Mouse (Mus musculus) adrenal gland, postnatal 14 days (tissue): ENCODE measurements around the gene Tmem131l. TPM values are rescaled to one million over a fixed set of nuclear protein-coding genes. Genes with fewer than 3 reads are reported as not detected.
A peak's percentile ranks its signal among the peaks of the same experiment; 100 is the strongest.

Experiments
- DNase-seq: peaks from one replicate; pipeline ENCODE4 v3.0.0; 2021; ENCODE audit warnings: mixed read lengths
- total RNA-seq: library from RNA; stranded (reverse); gene quantifications from 2 replicates; pipeline ENCODE4 v1.2.3, GENCODE M21; 2021

Gene Tmem131l
- total RNA-seq, 1 experiment from 2014 or later, result 45.7 TPM

DNA sequence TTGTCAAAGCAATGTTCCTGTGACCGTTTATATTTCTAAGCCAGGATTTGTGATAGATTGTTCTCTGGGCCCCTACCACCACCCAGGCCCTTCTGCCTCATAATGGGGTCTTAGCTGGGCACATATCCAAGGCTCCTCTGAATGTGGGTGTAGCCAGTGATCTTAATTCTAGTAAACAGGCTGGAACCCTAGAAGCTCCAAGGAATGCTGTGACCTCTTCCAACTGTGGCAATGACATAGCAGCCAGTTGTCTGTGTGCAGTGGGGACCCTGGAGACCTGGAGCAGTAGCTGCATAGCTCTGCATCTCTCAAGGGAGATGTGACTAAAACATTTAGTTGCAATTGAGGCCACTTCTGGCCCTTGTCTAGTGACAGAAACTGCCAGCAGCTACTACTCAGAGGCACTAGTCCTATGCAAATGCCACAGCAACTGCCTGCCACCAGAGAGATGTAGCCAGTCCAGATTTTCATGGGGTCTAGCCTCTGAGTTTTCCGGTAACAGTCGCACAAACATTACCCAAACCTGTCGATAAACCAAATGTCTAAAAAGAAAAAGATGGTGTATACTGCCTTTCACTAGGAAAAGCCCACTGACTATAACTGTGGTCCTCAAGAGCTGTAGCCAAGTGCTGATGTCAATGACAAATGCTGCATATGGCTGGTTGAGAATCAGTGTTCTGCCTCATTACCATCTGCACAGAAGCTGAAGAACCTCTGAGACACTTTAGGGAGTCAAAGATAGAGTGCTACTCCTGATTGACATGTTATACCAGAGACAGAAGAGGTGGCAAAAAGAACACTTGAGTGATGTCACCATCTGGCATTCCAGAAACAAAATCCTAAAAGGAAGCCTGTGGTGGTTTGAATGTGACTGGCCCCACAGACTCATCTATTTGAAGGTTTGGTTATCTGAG lies 61.2 kb downstream of the Tmem131l start:
- peak; percentile 45 for DNase-seq

DNA sequence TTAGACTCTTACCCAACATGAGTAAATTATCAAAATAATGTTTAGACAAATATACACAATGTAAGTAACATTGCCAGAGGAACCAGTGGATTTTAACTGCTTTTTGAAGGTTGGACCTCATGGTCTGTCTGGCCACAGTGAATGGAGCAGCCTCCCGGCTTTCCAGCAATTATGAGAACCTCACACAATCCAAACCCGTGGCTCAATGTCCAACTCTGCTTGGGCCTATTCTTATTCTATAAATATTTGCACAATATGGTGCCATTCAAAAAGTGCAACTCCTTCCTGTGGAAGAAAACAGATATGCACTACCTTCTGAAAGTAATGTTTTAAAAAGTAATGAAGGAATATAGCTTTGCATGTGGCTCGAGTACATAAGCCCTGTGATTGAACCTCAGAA lies 62.2 kb downstream of the Tmem131l start:
- DNase-seq, result no peak

DNA sequence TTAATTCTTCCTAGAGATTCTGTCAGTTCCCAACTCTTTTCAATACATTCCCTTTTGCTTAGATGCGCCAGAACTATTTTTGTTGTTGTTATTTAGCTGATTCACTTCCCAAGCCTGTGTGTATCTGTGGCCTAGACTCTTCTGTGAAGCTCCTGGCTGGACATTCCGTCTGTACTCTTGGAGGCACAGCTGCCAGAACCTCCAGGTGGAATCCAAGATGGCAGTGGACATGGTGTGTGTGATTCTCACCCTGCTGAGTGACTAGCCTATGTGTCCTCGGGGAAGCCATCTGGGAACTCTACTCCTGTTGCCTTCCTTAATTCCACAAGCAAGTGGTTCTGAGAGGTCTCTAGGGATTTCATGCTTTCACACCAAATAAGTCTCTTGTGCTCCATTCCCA lies 63.8 kb downstream of the Tmem131l start:
- no peak for DNase-seq

DNA sequence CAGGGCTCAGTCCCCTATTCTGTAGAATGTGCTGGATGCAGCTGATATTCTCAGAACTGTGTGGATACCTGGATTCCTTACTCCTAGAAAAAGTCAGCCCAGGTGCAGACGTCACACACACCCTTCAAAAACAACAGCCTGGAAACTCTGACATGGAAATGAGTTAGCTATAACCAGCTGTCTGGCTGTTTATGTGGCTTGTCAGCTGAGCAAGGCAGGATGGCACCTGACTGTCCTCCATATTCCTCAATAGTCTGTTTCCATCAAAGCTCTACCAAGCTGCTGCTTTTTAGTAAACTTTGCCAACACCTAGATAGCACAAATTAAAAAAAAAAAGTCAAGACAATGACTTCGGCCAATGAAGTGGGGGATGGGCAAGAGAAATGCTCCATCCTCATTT lies 66.6 kb downstream of the Tmem131l start:
- DNase-seq, result no peak

DNA sequence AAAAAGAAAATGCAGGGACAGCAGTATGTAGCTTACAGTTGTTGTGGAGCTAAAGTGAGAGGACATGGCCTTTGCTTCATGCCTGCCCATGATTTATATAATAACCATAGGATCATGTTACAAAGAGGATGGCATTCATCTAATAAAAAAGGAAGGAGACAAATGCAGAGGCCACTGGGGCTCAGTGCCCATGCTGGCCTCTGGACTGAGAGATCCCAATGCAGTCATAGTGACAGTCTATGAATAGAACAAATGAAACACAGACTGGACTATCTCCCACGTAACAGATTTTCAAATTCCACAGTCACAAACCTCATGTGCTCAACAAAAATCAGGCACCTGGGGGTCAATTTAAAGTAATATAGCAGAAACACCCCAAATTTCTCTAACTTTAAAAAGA lies 69.3 kb downstream of the Tmem131l start:
- DNase-seq, result no peak

DNA sequence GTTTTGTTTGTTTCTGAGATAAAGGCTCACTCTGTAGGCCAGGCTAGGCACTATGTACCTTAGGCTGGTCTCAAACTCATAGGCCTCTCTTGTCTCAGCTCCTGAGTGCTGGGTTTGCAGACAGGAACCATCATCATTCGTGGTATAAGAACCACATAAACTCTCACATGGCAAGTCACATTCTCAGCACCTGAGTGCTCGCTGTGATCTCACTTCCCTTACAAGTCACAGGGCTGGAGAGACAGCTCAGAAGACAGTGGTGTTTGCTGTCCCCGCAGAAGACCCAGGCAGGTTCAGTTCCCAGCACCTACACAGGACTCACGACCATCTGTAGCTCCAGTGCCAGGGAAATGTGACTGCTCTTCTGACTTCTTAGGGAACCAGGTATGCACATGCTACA lies 70.9 kb downstream of the Tmem131l start:
- no peak for DNase-seq

DNA sequence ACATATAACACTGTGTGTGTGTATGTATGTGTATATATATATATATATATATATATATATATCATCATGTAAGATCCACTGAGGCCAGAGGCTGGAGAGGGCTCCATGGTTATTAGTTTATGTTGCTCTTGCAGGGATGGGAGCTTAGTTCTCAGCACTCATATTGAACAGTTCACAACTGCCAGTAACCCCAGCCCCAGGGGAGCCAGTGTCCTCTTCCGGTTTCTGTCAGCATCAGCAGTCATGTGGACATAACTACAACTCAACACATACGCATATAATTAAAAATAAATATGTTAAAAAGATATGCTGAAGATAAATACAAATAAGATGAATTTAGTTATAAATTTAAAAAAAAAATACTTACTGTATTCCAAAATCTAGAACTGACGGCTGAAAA lies 72.2 kb downstream of the Tmem131l start:
- DNase-seq, result no peak

DNA sequence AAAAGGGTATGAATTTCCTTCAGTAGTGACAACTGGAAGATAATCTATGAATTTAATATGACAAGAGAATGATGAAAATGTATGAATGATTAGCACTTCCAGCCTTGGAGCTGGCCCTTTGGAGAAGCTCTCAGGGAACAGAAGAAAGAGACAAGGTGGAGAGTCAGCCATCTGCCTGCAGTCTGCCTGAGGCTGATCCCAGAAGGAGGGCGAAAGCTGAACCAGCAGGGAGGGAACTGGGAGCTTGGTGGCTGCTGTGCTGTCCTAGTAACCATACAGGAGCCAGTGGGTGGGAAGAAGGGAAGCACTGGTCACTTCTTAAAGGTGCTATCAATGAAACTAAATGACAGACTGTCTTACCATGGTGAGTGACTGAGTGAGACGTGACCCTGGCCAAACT lies 74.6 kb downstream of the Tmem131l start:
- DNase-seq, result no peak

DNA sequence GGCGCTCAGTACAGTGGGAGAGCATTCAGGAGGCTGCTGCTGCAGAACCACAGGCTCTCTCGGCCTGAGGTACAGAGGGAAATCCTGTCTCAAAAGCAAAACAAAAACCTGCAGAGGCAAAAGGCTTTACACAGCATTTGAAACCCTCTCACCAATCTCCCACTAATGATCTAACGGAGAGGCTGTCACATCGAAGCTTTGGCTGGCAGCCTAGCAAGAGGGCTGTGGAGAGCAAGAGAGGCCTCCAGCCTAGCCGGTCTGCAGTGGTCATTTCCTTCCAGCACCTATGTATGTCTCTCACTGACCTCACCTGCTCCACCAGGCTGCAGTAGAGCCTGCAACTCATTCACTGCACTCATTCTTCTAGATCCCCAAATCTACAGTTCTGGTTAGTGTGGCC lies 76.3 kb downstream of the Tmem131l start:
- DNase-seq, result no peak

DNA sequence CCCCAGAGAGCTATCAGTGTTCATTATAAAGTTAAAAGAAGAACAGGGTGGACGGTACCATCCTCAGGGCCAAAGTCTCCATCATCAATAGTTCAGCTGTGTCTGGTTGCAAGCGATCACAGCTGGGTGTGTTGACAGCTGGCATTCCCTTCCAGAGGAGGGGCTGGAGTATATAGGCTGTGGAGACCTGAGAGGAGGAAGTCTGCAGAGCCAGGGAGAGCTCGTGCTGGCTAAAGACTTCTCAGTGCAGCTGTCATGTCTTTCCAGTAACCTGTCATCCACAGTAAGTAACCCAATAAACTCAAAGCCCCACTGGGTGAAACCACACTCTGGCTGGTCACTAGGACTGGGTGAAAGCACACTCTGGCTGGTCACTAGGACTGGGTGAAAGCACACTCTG lies 77.4 kb downstream of the Tmem131l start:
- no peak for DNase-seq

DNA sequence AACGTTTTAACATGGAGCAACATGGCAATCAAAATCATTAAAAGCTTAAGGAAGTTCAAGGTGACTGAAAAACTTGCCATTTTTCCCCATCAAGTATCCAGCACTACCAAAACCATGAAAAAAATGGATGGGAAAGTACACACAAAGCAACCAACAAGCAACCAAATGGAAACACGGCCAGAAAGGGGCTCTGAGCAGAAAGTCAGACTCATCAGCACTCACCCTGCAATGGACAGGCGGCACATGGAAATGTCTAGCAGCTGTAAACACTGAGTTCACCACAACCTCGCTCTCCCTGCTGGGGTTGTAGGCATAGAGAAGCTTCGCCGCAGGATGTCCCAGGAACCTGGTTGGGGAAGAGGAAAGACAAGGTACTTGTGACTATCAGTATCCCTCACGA lies 77.9 kb downstream of the Tmem131l start:
- DNase-seq, result no peak

DNA sequence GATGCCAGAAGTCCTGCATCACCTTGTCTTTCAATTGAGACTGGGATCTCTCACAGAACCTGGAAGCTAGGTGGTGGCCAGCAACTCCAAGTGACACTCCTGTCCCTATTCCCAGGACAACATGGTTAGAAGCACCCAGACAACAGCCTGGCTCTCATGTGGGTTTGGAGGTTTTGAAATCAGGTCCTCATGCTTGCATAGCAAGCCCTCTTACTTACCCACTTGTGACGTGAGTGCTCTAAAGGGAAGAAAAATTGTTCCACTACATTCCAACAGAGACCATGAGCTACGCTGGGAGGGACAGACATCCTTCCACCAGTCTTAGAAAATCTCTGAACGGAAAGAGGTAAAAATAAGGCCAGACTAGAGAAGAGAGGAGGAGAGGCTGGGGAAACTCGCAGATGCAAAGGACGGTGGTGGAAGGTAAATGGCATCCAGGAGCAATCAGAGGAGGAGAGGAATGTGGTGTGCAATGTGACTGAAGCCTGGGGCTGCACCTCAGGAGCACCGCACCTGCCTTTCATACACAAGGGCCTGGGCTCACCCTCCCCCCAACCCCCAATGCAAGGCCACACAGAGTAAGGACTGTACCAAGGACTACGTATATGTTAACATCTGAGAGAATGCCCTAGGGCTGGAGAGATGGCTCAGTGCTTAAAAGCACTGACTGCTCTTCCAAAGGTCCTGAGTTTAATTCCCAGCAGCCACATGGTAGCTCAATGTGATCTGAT lies 80.9 kb downstream of the Tmem131l start:
- DNase-seq, result no peak

DNA sequence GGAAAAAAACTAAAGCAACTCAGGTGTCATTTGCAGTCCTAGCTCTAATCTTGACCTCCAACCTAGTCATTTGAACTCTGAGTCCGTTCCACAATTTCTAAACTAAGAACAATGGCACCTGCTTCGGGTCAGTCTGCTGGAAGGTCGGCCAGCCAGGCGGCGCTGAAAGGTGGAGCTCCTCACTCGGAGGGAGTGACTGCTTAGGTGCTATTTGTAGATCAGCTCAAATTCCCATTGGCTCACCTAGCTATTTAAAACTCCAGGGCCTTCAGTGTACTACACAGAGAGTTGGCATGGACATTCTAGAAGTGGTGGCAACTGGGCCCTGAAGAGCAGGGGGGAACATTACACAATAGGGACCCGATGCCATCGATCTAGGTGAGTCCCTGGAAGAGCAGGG lies 86.1 kb downstream of the Tmem131l start:
- no peak for DNase-seq

DNA sequence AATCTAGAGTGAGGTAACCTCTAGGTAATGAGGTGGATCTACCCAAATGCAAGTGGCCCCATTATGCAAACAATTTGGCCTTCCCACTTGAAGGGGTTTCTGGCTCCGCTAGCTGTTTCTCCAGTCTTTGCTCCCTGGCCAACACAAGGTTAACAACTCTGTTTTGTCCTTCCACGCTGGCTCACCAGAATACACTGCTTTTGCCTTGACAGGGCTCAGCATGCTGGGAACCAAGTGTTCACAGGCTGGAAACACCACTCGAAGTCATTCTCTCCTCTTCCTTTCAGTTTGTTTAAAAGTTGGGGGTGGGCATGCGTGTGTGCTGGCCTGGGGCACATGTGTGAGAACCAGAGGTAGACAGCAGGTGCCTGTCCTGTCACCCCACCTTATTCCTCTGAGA lies 91.2 kb downstream of the Tmem131l start:
- peak; percentile 32 for DNase-seq

DNA sequence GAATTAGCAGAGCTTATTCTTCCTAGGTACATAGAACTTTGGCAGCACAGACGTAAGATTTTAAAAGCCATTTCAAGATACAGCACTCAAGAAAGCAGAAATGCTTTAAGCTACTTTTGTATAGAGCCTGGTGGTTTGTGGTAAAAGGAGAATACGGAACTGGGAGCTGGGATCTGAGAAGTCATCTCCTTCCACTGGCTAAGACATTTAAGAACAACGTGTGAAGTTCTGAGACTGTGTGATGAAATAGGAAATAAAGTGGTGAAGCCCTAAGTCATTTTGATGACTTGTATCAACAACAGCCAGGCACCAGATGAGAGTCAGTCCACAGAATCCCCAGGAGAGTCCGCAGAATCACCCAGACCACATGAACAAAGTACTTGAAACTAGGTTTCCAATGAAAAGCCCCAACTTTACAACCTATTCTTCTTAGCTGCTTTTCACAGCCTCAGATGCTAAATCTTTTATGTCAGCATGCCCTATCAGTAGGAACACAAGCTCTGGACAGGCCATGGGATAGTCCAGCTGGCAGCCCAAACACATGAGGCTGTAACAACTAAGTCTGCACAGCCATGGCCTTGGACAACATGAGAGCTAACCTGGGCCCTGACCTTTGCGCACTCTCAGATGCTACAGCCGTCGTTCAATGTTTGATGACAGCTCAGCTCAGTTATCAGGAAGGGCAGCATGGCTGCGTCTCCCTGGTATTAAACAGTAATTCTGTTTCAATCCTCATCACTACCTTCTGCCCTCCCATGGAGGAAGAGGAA lies 92.3 kb downstream of the Tmem131l start:
- peak; percentile 48 for DNase-seq

DNA sequence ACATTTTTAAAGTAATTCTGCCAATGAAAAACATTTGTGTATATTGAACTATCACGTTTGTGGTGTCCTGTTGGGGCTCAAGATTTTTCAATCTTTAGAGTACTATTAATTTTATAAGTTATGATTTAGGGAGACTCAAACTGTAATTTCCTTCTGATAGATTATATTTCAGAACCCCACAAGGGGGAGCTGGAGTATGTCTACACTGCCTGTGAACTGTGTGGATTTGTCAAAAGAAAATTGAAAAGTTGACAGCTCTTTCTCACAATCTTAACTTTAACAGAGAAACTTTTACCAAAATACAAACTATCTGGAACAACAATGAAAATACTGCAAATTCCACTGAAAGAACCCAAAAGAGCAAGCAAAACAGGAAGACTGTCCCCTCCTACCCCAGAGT lies 93.1 kb downstream of the Tmem131l start:
- peak; percentile 34 for DNase-seq

DNA sequence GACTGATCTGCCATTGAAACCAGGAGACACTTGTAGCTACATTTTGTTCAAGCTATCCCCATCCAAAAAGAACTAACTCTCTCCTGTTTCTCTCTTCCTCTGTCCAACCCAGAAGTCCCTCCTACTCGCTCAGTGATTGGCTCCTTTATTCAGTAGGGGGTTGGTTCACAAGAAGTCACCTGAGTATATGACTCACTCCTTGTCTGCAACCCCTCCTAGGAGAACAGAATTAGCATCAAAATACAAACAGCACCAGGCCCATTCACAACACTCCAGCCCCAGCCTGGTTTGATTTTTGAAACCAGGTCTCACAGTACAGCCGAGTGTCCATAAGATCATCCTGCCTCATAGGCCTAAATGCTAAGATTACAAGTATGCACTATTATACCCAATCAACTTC lies 96.3 kb downstream of the Tmem131l start:
- no peak for DNase-seq

DNA sequence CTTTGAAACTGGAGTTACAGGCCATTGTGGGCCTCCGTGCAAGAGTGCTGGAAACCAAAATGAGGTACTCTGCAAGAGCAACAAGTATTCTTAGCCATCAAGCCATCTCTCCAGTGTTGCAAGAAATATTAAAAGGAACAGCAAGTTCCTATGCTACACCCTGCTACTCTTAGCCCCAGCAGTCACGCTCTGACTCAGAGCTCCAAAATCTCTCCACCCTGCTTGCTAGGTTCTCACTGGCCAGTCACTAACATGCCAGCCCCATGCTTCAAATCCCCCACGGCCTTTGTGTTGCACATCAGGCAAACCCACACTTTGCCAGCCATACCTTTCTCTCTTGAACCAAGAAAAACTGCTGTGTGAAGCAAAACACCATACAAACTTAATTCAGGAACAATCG lies 96.8 kb downstream of the Tmem131l start:
- DNase-seq, result no peak

DNA sequence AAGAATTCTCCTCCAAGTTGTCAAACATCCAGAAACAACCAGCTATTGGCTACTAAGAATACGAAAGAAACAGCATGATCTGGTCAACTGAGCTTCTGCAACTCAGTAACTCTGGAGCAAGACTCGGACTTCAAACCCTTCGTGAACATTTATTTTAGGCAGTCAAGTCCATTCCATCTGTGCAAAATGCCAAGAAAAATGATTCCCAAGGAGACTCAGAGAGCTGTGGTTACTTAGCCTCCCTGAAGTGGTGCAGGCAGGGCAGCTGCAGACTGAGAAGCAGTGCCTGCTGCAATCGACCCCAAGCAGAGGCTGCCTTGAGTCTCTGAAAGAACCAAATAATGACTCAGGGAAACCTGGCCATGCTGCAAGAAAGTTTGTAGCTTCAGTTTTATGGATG lies 98.1 kb downstream of the Tmem131l start:
- DNase-seq, result no peak

DNA sequence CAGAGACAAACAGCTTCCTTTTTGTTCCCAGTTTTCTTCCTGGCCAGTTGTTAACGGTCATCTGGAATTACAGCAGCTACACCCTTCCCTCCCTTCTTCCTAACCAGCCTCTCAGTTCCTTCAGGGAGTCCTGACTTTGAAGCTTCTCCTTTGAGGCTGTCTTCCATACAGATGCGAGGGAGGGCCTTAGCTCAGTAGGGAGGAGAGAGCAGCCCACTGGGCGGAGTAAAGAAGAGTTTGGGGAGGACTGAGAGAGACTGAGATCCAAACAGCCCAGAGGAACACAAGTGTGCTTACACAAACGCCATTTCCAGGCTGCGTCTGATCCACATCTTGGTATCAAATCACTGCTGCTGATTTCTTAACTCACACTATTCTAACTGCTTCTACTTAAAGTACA lies 101.1 kb downstream of the Tmem131l start:
- DNase-seq, result no peak

DNA sequence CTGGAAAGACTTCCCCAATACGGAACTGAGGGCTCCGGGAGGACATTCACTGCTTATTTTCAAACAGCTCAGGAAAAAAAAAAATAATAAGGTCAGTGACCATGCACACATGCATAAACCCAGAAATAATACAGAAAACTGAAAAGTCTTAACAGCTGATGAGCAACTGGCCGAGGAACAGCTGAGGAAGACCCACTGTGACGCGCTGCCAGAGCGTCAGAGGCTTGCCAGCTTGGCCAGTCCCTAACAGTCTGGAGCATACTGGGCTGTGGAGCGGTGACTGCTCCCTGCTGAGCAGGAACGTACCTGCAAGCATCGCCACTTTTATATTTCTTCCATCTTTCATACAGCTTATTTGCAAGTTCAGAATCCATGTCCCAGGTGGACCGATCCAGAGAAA lies 105.5 kb downstream of the Tmem131l start:
- no peak for DNase-seq

DNA sequence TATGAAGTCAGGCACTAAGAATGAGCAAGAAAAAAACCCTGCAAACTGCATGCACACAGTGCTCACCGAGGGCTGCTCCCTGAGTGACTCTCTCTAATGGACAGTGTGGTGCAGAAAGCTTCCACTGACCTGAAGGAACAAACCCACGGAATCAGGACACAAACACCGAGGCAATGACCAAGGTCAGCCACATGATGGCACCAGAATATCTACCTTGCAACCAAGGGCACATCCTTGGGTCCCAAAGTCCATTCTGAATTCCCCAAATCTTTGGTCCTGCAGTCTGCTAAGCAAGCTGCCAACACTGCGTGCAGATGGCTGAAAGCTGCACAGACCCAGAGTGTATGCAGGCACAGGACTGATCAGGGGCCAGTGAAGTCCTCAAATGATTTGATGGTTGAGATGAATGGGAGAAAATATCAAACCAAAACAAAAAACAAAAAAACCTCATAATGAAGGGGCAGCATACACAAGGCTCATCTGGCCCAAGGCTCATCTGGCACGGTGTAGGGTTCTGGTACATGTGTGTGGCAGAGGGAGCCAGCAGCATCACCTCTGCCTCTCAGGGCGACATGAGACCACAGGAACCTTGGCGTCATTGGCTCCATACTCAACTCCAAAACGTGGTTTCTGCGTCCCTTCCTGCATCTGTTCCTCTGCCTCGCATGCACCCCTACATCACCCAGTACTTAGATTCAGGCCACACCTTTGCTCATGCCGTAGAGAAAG lies 124.0 kb downstream of the Tmem131l start:
- peak; percentile 67 for DNase-seq
